Mouse (Mus musculus): Measurements from ENCODE around the gene Slc38a6.

Slc38a6 gene

GRCm38 (mm10) chr12:73317706-73318686, 31.4 kb downstream of the Slc38a6 start:
- no peak for DNase-seq (ENCODE audit: extremely low read depth, low read depth)

GRCm38 (mm10) chr12:73324180-73324586, 37.6 kb downstream of the Slc38a6 start:
- no peak for DNase-seq (ENCODE audit: extremely low read depth, low read depth)

GRCm38 (mm10) chr12:73324742-73325141, 38.2 kb downstream of the Slc38a6 start:
- no peak for DNase-seq (ENCODE audit: extremely low read depth, low read depth)

- DNase-seq (ENCODE audit: extremely low read depth, low read depth) = no peak
Measured at GRCm38 (mm10) chr12:73325181-73325580, 38.6 kb downstream of the Slc38a6 start.

- DNase-seq (ENCODE audit: extremely low read depth, low read depth) = no peak
Measured at GRCm38 (mm10) chr12:73325617-73326016, 39.0 kb downstream of the Slc38a6 start.

- DNase-seq (ENCODE audit: extremely low read depth, low read depth) = no peak
Measured at GRCm38 (mm10) chr12:73327381-73327780, 40.8 kb downstream of the Slc38a6 start.

GRCm38 (mm10) chr12:73328448-73329167, 42.0 kb downstream of the Slc38a6 start:
- DNase-seq (ENCODE audit: extremely low read depth, low read depth) = no peak

GRCm38 (mm10) chr12:73330236-73330635, 43.7 kb downstream of the Slc38a6 start:
- DNase-seq (ENCODE audit: extremely low read depth, low read depth) = no peak

- no peak for DNase-seq (ENCODE audit: extremely low read depth, low read depth)
Measured at GRCm38 (mm10) chr12:73332701-73333100, 46.1 kb downstream of the Slc38a6 start.

- peak; percentile 68 for DNase-seq (ENCODE audit: extremely low read depth, low read depth)
Measured at GRCm38 (mm10) chr12:73334051-73334551, 47.5 kb downstream of the Slc38a6 start.

- DNase-seq (ENCODE audit: extremely low read depth, low read depth) = no peak
Measured at GRCm38 (mm10) chr12:73337127-73337526, 50.5 kb downstream of the Slc38a6 start.

GRCm38 (mm10) chr12:73340642-73341293, 54.2 kb downstream of the Slc38a6 start:
- peak; percentile 56 for DNase-seq (ENCODE audit: extremely low read depth, low read depth)

GRCm38 (mm10) chr12:73341703-73342663, 55.4 kb downstream of the Slc38a6 start:
- no peak for DNase-seq (ENCODE audit: extremely low read depth, low read depth)

GRCm38 (mm10) chr12:73344300-73344699, 57.7 kb downstream of the Slc38a6 start:
- no peak for DNase-seq (ENCODE audit: extremely low read depth, low read depth)

- no peak for DNase-seq (ENCODE audit: extremely low read depth, low read depth)
Measured at GRCm38 (mm10) chr12:73345157-73345556, 58.6 kb downstream of the Slc38a6 start.

- DNase-seq (ENCODE audit: extremely low read depth, low read depth) = no peak
Measured at GRCm38 (mm10) chr12:73347202-73347601, 60.6 kb downstream of the Slc38a6 start.

- DNase-seq (ENCODE audit: extremely low read depth, low read depth) = no peak
Measured at GRCm38 (mm10) chr12:73350466-73350865, 63.9 kb downstream of the Slc38a6 start.

- no peak for DNase-seq (ENCODE audit: extremely low read depth, low read depth)
Measured at GRCm38 (mm10) chr12:73350982-73351381, 64.4 kb downstream of the Slc38a6 start.

- no peak for DNase-seq (ENCODE audit: extremely low read depth, low read depth)
Measured at GRCm38 (mm10) chr12:73351746-73352145, 65.2 kb downstream of the Slc38a6 start.

GRCm38 (mm10) chr12:73353362-73353761, 66.8 kb downstream of the Slc38a6 start:
- no peak for DNase-seq (ENCODE audit: extremely low read depth, low read depth)
